Mouse (Mus musculus) liver, embryonic 14.5 days (tissue): ENCODE measurements around the gene Lamb3. TPM values are rescaled to one million over a fixed set of nuclear protein-coding genes. Genes with fewer than 3 reads are reported as not detected.

Experiments used
- ATAC-seq: fragments of 200-750 bp; cut with Nextera tagmentation; 2 replicates; pipeline ENCODE4 v1.8.0; 2017; ENCODE audit warnings: moderate number of reproducible peaks, mild to moderate bottlenecking, moderate library complexity; ENCODE audit not compliant: insufficient read depth
- DNase-seq, 3 experiments: peaks; one replicate each; pipeline ENCODE4 v3.0.0-alpha.2; 2012 to 2013; ENCODE audit warnings: low read depth in 3 of 3, low spot score in 3 of 3
- H3K27ac ChIP-seq: fragments of 300-500 bp; sonication (generic); 2 replicates; pipeline ENCODE4 v1.5.1; 2014; ENCODE audit warnings: moderate library complexity, mild to moderate bottlenecking, control low read depth, inconsistent platforms
- H3K27me3 ChIP-seq: fragments of 300-500 bp; sonication (generic); 2 replicates; pipeline ENCODE4 v1.6.1; 2014; ENCODE audit warnings: mild to moderate bottlenecking, low read length, moderate library complexity; ENCODE audit not compliant: control insufficient read depth, insufficient read depth
- H3K36me3 ChIP-seq: fragments of 300-500 bp; sonication (generic); replicated peaks from 2 replicates; pipeline ENCODE4 v1.6.1; 2014; ENCODE audit warnings: low read depth; ENCODE audit not compliant: control insufficient read depth, insufficient read depth
- H3K4me1 ChIP-seq, 2 experiments: fragments of 200-500 bp in 1 of 2; fragments of 300-500 bp in 1 of 2; sonication (generic) in 1 of 2; replicated peaks; 2 replicates each; pipeline ENCODE4 v1.6.1; 2012 to 2014; ENCODE audit warnings: antibody characterized with exemption in 1 of 2, inconsistent platforms in 1 of 2, low read length in 1 of 2; ENCODE audit not compliant: control insufficient read depth in 2 of 2, insufficient read depth in 2 of 2
- H3K4me2 ChIP-seq: fragments of 300-500 bp; sonication (generic); 2 replicates; pipeline ENCODE4 v1.6.1; 2014; ENCODE audit warnings: low read depth, mild to moderate bottlenecking, control low read depth, moderate library complexity
- H3K4me3 ChIP-seq, 2 experiments: fragments of 200-500 bp in 1 of 2; fragments of 300-500 bp in 1 of 2; sonication (generic) in 1 of 2; 2 replicates each; pipeline ENCODE4 v1.5.1; 2012 to 2014; ENCODE audit warnings: low read depth in 2 of 2, low read length in 2 of 2, mild to moderate bottlenecking in 2 of 2, control low read depth in 1 of 2, inconsistent platforms in 1 of 2, moderate library complexity in 1 of 2; ENCODE audit not compliant: insufficient read depth in 1 of 2
- H3K9ac ChIP-seq: fragments of 300-500 bp; sonication (generic); replicated peaks from 2 replicates; pipeline ENCODE4 v1.6.1; 2014; ENCODE audit warnings: mild to moderate bottlenecking, control low read depth, moderate library complexity
- H3K9me3 ChIP-seq: fragments of 300-500 bp; sonication (generic); 2 replicates; pipeline ENCODE4 v1.6.1; 2016; ENCODE audit warnings: low read length, mixed read lengths; ENCODE audit not compliant: control insufficient read depth
- CTCF ChIP-seq: IDR thresholded peaks from 2 replicates; pipeline ENCODE4 v1.5.1; 2016; ENCODE audit warnings: antibody characterized with exemption, low read depth, control low read depth
- EP300 ChIP-seq: IDR thresholded peaks from 2 replicates; pipeline ENCODE4 v1.6.1; 2016; ENCODE audit warnings: antibody characterized with exemption, low read depth
- WGBS: fragments of 180-500 bp; shearing (Covaris S2); extraction: QIAGEN DNeasy Blood & Tissue Kit; methylation state at CpG from one replicate; pipeline ENCODE4 v1.1.7; 2014; ENCODE audit not compliant: insufficient replicate concordance; 5-methylcytosine and 5-hydroxymethylcytosine counted together
- polyA plus RNA-seq, 2 experiments: library from polyadenylated mRNA; depleted of rRNA in 1 of 2; stranded (reverse) in 1 of 2; unstranded in 1 of 2; fragments of >200 nt; fragmentation: Nextera tagmentation in 1 of 2; extraction: Ambion mirVana in 1 of 2; gene quantifications; 2 replicates each; pipeline versions ENCODE4 v1.2.1 to v1.2.3; 2012 to 2014

Gene Lamb3
- polyA plus RNA-seq, 2 experiments, result 0.17 to 0.28 TPM

GRCm38 (mm10) chr1:193169228-193169627 is 38.3 kb upstream of the Lamb3 start:
- Histone ChIP-seq H3K27me3 (no peaks in the 10 kb centered on the region), H3K27ac (no peak overlapping the region), H3K4me1 (peaks cover 11 to 12% of the 10 kb centered on the region in 2 experiments), H3K4me3 (no peak overlapping the region), H3K9me3 (no peaks in the 10 kb centered on the region), H3K9ac (no peak overlapping the region), H3K36me3 (no peaks in the 10 kb centered on the region), H3K4me2 (no peak overlapping the region)
- no peak for ATAC-seq
- no peak for TF ChIP-seq CTCF
- TF ChIP-seq EP300, result no peak
- WGBS, result 71% methylated on average over 7 of the region's 7 CpGs
- DNase-seq, result no peak

- Histone ChIP-seq H3K9me3 (no peaks in the 10 kb centered on the region), H3K36me3 (no peaks in the 10 kb centered on the region), H3K27me3 (no peaks in the 10 kb centered on the region), H3K4me3 (no peak overlapping the region), H3K27ac (no peak overlapping the region), H3K4me2 (no peak overlapping the region), H3K4me1 (peaks cover 13 to 17% of the 10 kb centered on the region in 2 experiments), H3K9ac (no peak overlapping the region)
- ATAC-seq (no peak), DNase-seq (no peak)
- 63% methylated on average over 2 of the region's 2 CpGs for WGBS
- TF ChIP-seq CTCF (no peak), EP300 (no peak)
Measured at GRCm38 (mm10) chr1:193169856-193170255, 37.6 kb upstream of the Lamb3 start.

- H3K9ac ChIP-seq, result peak overlapping the region; percentile 85
- H3K27me3 ChIP-seq, result no peaks in the 10 kb centered on the region
- peaks cover 13 to 22% of the 10 kb centered on the region in 2 experiments for H3K4me1 ChIP-seq
- peak overlapping the region; percentile 67 to 99 for H3K4me3 ChIP-seq
- no peaks in the 10 kb centered on the region for H3K9me3 ChIP-seq
- no peak for TF ChIP-seq EP300
- TF ChIP-seq CTCF, result peak; percentile 48
- peak; percentile 98 for DNase-seq
- H3K36me3 ChIP-seq, result no peaks in the 10 kb centered on the region
- peak; percentile 98 for ATAC-seq
- H3K4me2 ChIP-seq, result peak overlapping the region; percentile 81
- WGBS, result under 1% methylated on average over 48 of the region's 48 CpGs
- H3K27ac ChIP-seq, result peak overlapping the region; percentile 45
Measured at GRCm38 (mm10) chr1:193172991-193173809, 34.3 kb upstream of the Lamb3 start.

- DNase-seq (no peak), ATAC-seq (no peak)
- Histone ChIP-seq H3K4me2 (peak overlapping the region; percentile 81), H3K9me3 (no peaks in the 10 kb centered on the region), H3K27me3 (no peaks in the 10 kb centered on the region), H3K4me3 (peak overlapping the region; percentile 67 to 99), H3K9ac (peak overlapping the region; percentile 83), H3K4me1 (peaks cover 13 to 22% of the 10 kb centered on the region in 2 experiments), H3K36me3 (no peaks in the 10 kb centered on the region), H3K27ac (peak overlapping the region; percentile 45)
- 12% methylated on average over 9 of the region's 9 CpGs for WGBS
- no peak for TF ChIP-seq CTCF
- TF ChIP-seq EP300, result no peak
Measured at GRCm38 (mm10) chr1:193173810-193174129, 33.7 kb upstream of the Lamb3 start.

DNA sequence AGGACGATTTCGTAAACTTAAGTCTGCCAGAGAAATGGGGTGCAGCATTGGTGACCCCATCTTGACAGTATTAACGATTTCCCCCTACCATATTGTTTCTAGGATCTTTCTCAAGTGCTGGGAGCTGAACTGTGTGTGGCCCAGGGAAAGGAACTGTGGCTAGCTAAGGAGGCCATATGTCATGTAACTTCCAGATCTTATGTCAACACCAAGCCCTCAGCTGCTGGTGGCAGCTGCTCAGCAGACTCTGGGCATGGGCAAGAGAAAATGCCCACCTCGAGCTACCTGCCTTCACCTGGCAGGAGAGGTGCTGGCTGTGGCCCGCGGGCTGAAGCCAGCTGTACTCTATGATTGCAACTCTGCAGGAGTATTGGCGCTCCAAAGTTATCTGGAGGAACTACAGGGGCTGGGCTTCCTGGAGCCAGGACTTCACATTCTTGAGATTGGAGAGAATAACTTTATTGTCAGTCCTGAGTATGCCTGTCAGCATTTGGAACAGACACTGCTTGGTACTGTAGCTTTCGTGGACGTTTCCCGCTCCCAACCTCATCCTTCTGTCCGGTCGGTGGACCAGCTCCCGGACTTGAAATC is 33.3 kb upstream of the Lamb3 start:
- Histone ChIP-seq H3K4me2 (peak overlapping the region; percentile 81), H3K9me3 (no peaks in the 10 kb centered on the region), H3K9ac (peak overlapping the region; percentile 83), H3K27ac (no peak overlapping the region), H3K27me3 (no peaks in the 10 kb centered on the region), H3K4me1 (peaks cover 13 to 22% of the 10 kb centered on the region in 2 experiments), H3K36me3 (no peaks in the 10 kb centered on the region), H3K4me3 (peak overlapping the region; percentile 67 to 99)
- DNase-seq (no peak), ATAC-seq (no peak)
- 67% methylated on average over 13 of the region's 13 CpGs for WGBS
- no peak for TF ChIP-seq EP300
- TF ChIP-seq CTCF, result no peak
